Mouse (Mus musculus): ENCODE results near the gene Ppox. TPM values are rescaled to one million over a fixed set of nuclear protein-coding genes. Genes with fewer than 3 reads are reported as not detected.
A peak's percentile ranks its signal among the peaks of the same experiment; 100 is the strongest.
"Not testable (repeated sequence)": the region's sequence is repeated elsewhere in the genome, so short reads cannot be mapped to it uniquely, and the experiment has no call there.

Ppox gene
- polyA plus RNA-seq (2015; fragmentation: Nextera tagmentation; extraction: Ambion mirVana) = 46.5 and 53.1 TPM in 2 replicates

DNA sequence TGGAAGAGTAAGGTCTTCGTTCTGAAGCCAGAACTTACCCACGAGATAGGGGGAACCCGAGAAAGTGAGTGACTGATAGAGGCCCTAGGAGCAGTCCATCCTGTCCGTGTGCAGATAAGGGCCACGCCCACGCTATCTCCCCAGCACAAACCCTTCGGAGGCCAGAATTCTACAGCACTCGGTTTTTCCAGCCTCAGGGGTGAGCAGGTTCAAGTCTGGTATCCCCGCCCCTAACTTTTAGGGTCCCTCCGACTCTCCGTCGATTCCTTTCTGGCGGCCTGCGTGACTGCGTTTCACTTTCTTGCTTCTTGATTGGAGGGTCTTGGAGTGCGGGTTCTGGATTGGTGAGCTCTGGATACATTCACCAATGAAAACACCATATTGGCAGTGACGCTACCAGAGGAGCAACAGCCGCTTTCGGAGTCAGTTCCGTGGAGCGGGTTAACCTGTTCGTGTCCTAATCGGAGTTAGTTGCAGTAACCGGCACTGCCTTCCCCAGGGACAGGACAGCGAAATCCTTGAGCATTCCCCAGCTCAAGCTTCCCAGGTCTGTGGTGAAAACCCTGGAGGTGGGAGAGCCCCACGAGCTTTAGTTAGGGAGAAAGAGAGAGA lies at the start of gene Ppox:
TSS of gene Ppox (minus strand) at position 271 of the 612 bp plus-strand sequence.
- Histone ChIP-seq H3K4me2 (replicated peaks) (peak within 1 kb of the TSS; percentile 80), H3K4me3 (peak within 1 kb of the TSS; percentile 55), H3K9me3 (no peaks in the 10 kb centered on the region), H3K36me3 (peaks cover 43% of the 10 kb centered on the region), H3K27ac (replicated peaks) (peak within 1 kb of the TSS; percentile 79), H3K9ac (replicated peaks) (peak within 1 kb of the TSS; percentile 60), H3K4me1 (peaks cover 34% of the 10 kb centered on the region), H3K27me3 (no peaks in the 10 kb centered on the region)
- 0% methylated on average over 26 of the region's 26 CpGs for WGBS
- peak; percentile 99 for ATAC-seq (replicated peaks)

DNA sequence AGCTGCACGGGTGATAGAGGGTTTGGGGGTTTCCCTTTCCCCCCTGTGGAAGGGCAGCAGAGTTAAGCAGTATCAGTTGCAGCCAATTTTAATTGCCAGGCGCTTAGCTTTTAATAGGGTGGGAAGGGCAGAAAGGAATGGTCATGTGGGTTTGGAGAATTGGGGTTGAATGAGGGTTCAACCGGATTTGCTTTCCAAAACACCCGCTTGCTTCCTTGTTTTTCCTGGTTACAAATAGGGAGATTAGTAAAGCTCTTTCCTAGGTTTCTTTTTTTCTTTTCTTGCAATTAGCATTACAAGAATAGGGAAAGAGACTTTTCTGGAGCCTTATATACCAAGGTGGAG lies 49.2 kb upstream of the Ppox start:
- peak overlapping the region; percentile 95 for H3K4me3 ChIP-seq
- H3K36me3 ChIP-seq = peaks cover 5% of the 10 kb centered on the region; the same call in 1 of the 2 replicates
- peak overlapping the region; percentile 97 for H3K9ac ChIP-seq (replicated peaks)
- peak overlapping the region; percentile 99 for H3K27ac ChIP-seq (replicated peaks)
- no peaks in the 10 kb centered on the region for H3K9me3 ChIP-seq
- 0% methylated on average over 4 of the region's 4 CpGs for WGBS
- H3K4me1 ChIP-seq = peaks cover 56% of the 10 kb centered on the region
- peak overlapping the region; percentile 82 for H3K4me2 ChIP-seq (replicated peaks)
- no peaks in the 10 kb centered on the region for H3K27me3 ChIP-seq
- ATAC-seq (replicated peaks) = no peak

DNA sequence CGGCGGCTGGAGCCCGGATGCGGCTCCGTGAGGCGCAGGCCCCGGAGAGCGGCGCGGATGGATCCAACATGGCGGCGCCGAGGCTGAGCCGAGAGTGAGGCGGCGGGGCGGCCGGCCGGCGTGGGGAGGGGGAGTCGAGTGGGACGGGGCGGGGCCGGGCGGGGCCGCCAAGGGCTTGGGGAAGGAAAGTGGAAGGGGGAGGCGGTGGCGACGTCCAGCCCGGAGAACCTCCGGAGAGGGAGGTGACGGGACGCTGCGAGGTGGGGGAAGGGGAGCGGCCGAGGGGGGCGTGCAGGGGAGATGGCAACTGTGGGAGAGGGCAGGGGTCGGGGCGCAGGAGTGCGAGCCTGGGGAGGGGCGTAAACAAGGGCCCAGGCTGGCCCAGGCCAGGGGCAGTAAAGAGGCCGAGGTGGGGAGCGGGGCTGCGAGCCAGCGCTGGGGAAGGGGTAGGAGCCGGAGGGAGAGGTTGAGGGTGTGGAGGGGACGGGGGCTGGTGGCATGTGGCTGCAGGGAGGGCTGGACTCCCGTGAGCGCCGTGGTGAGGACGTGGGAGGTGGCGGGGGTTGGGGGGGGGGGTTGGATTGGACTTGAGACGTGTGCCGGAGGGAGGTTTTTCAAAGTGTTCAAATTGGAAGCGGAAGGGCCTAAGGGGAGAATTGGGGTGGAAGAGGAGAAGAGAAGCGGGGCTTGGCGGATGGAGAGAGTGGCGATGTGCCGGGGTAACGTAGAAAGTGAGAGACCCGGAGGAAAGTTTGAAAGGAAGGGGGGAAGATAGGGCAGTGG lies 48.6 kb upstream of the Ppox start:
- peak overlapping the region; percentile 95 for H3K4me3 ChIP-seq
- H3K27me3 ChIP-seq = no peaks in the 10 kb centered on the region
- peaks cover 56% of the 10 kb centered on the region for H3K4me1 ChIP-seq
- ATAC-seq (replicated peaks) = peak; percentile 87
- H3K27ac ChIP-seq (replicated peaks) = peak overlapping the region; percentile 99
- peaks cover 8% of the 10 kb centered on the region; the same call in 1 of the 2 replicates for H3K36me3 ChIP-seq
- peak overlapping the region; percentile 82 for H3K4me2 ChIP-seq (replicated peaks)
- peak overlapping the region; percentile 97 for H3K9ac ChIP-seq (replicated peaks)
- no peaks in the 10 kb centered on the region for H3K9me3 ChIP-seq
- WGBS = 2% methylated on average over 45 of the region's 61 CpGs

DNA sequence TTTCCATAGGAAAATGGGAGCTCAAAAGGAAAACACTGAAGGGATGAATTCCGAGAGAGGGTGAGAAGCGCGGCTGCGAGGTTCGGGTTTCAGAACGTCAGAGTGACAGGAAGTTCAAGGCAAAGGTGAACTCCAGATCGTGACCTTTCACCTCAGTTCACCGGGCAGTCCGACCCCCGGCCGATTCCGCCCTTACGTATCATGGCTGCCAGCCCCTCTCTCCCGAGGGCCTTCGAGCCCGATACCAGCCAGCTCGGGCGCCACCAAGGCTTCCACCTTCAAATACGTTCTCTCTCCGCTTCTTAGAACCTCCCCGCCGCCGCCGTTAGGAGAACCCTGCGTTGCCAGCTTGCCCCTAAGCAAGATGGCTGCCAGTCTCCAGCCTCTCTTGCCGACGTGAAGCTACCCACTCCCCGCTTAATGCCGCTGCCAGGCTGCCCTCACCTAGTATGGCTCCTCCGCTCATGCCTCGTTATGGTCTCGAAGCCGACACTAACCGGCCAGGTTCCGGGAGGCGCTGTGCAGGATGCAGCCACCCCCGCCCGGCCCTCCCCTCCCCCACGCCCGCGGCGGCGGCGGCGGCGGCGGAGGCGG lies 48.0 kb upstream of the Ppox start, which contains the start of gene Dedd:
TSS of gene Dedd (plus strand) at position 307 of the 594 bp plus-strand sequence.
- 0% methylated on average over 42 of the region's 48 CpGs for WGBS
- peaks cover 55% of the 10 kb centered on the region for H3K4me1 ChIP-seq
- H3K27ac ChIP-seq (replicated peaks) = peak within 1 kb of the TSS; percentile 99
- peaks cover 8% of the 10 kb centered on the region; the same call in 1 of the 2 replicates for H3K36me3 ChIP-seq
- H3K4me3 ChIP-seq = peak within 1 kb of the TSS; percentile 95
- H3K4me2 ChIP-seq (replicated peaks) = peak within 1 kb of the TSS; percentile 82
- H3K9ac ChIP-seq (replicated peaks) = peak within 1 kb of the TSS; percentile 97
- no peaks in the 10 kb centered on the region for H3K9me3 ChIP-seq
- peak; percentile 98 for ATAC-seq (replicated peaks)
- no peaks in the 10 kb centered on the region for H3K27me3 ChIP-seq

DNA sequence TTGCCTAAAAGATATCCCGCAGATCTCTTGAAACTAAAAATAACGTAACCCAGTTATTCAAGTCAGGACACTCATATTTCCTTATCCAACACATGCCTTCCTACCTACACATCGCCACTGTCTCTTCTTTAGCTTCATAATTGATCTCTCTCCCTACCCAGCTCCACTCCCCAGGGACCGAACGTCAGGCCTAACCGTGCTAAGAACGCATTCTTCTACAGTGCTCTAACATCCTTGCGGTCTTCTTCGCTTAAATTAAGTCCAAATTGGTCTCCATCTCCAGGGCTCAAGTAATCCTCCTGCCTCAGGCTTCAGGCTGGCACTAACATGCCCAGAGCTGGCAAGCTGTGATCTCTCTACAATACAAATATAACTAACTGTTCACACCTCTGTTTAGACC lies 47.3 kb upstream of the Ppox start:
- no peak for ATAC-seq (replicated peaks)

DNA sequence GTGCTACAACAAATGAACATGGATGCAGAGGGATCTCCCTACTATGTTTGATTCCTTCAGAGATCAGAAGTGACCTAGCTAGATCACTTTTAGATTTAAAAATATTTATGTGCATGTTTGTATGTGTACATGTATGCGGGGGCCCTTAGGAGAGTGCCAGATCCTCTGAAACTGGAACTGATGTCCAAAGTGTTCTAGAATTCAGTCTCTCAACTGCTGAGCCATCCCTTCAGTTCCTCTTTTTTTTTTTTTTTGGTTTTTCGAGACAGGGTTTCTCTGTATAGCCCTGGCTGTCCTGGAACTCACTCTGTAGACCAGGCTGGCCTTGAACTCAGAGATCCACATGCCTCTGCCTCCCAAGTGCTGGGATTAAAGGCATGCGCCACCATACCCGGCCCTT lies 45.6 kb upstream of the Ppox start:
- H3K36me3 ChIP-seq; H3K4me2 ChIP-seq (replicated peaks); H3K9ac ChIP-seq (replicated peaks); ATAC-seq (replicated peaks); H3K4me3 ChIP-seq; H3K27ac ChIP-seq (replicated peaks); H3K27me3 ChIP-seq; H3K9me3 ChIP-seq: not testable (repeated sequence)
- whole genome bisulfite sequencing = 89% methylated on average over 4 of the region's 4 CpGs
- peaks cover 39% of the 10 kb centered on the region for H3K4me1 ChIP-seq

More for the DNA sequence above, 47.3 kb upstream of the Ppox start:
- no peaks in the 10 kb centered on the region for H3K9me3 ChIP-seq
- H3K4me1 ChIP-seq = peaks cover 48% of the 10 kb centered on the region
- WGBS = 37% methylated on average over 9 of the region's 9 CpGs
- peak overlapping the region; percentile 95 for H3K4me3 ChIP-seq
- peaks cover 8% of the 10 kb centered on the region; the same call in 1 of the 2 replicates for H3K36me3 ChIP-seq
- H3K27me3 ChIP-seq = no peaks in the 10 kb centered on the region
- peak overlapping the region; percentile 56 for H3K4me2 ChIP-seq (replicated peaks)
- peak overlapping the region; percentile 97 for H3K9ac ChIP-seq (replicated peaks)
- peak overlapping the region; percentile 99 for H3K27ac ChIP-seq (replicated peaks)

DNA sequence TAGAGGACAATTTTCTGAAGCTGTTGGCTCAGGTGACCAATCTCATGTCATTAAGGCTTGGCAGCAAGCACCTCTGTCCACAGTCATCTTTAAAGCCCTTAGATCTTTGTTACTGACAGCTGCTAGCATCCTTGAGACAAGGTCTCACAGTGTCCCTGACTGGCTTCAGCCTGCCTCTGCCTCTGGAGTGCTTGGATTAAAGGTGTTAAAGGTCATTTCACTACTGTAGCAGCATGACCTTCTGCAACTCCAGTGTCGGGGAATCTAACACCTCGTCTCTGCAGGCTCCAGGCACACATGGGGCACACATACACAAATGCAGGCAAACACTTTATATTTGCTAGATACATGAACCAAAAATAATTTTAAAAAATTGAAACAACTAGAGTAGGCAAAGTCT lies 44.6 kb upstream of the Ppox start:
- WGBS = 90% methylated on average over 2 of the region's 2 CpGs
- Histone ChIP-seq H3K4me3 (no peak overlapping the region), H3K4me1 (peaks cover 29% of the 10 kb centered on the region), H3K27me3 (no peaks in the 10 kb centered on the region), H3K9me3 (no peaks in the 10 kb centered on the region), H3K27ac (replicated peaks) (no peak overlapping the region), H3K4me2 (replicated peaks) (no peak overlapping the region), H3K36me3 (0 out of 2 replicates have a peak, but pooled peaks cover 3% of the 10 kb centered on the region), H3K9ac (replicated peaks) (no peak overlapping the region)
- ATAC-seq (replicated peaks) = no peak

DNA sequence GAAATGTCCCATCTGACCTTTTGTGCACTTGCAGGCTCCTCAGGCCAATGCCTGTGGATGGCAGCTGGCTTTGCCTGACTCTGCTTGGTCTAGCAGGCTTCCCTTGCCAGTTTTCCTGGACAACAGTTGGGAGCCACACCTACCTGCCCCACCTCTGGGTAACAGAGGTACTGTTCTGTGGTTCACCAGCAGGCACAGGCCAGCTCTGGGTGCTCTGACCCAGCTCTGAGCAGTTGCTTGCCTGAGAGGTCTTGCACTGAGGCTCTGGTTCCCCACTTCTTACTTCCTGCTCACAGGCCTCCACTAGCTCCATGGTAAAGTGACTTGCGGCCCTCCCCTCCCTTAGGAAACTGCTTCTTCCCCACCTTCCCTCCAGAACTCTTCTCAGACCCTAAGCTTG lies 41.0 kb upstream of the Ppox start:
- Histone ChIP-seq H3K9me3 (no peaks in the 10 kb centered on the region), H3K27me3 (no peaks in the 10 kb centered on the region), H3K27ac (replicated peaks) (no peak overlapping the region), H3K9ac (replicated peaks) (no peak overlapping the region), H3K36me3 (0 out of 2 replicates have a peak, but pooled peaks cover 3% of the 10 kb centered on the region), H3K4me3 (no peak overlapping the region), H3K4me2 (replicated peaks) (no peak overlapping the region), H3K4me1 (peaks cover 10% of the 10 kb centered on the region)
- 79% methylated on average over 1 of the region's 1 CpGs for WGBS
- ATAC-seq (replicated peaks) = no peak

DNA sequence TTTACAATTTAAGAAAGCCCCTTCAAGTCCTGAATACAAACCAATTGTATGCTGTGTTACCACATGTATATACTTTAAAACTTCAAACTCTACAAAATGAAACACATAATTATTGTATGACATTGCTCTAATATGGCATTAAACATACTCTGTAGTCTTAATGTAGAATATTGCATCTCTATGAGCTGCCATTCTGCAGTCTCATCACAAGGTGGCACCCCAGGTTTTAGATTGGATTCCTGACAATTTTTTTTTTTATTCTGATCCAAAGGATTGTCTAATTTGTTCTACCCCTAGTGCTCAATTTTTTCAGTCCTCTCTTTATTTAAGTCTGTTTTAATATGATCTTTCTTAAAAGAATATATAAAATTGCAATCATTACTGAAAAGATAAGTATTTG lies 40.4 kb upstream of the Ppox start:
- Histone ChIP-seq H3K9me3 (no peaks in the 10 kb centered on the region), H3K4me3 (no peak overlapping the region), H3K27ac (replicated peaks) (no peak overlapping the region), H3K4me2 (replicated peaks) (no peak overlapping the region), H3K27me3 (no peaks in the 10 kb centered on the region), H3K36me3 (0 out of 2 replicates have a peak, but pooled peaks cover 3% of the 10 kb centered on the region), H3K9ac (replicated peaks) (no peak overlapping the region), H3K4me1 (peaks cover 6% of the 10 kb centered on the region)
- no peak for ATAC-seq (replicated peaks)

DNA sequence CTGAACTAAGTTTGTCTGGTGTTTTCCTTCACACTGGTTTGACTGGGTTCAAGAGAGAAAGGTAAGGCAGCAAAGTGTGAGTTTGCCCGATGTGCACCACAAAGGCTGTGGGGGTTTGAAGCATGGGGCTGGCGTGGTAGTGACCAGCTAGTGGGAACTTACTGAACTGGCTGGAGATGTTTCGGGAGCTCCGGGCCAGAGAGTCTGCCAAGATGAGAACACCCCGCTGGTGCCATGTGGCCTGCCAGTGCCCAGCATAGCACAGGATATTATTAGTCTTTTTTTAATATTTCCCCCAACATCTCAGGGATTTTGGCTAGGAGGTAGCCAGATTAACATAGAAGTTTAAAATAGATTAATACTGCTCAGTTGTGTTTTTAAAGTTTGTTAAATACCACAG lies 39.2 kb upstream of the Ppox start:
- no peak overlapping the region for H3K4me2 ChIP-seq (replicated peaks)
- no peaks in the 10 kb centered on the region for H3K4me1 ChIP-seq
- no peak for ATAC-seq (replicated peaks)
- no peak overlapping the region for H3K27ac ChIP-seq (replicated peaks)
- no peaks in the 10 kb centered on the region for H3K9me3 ChIP-seq
- H3K36me3 ChIP-seq = 0 out of 2 replicates have a peak, but pooled peaks cover 3% of the 10 kb centered on the region
- no peak overlapping the region for H3K9ac ChIP-seq (replicated peaks)
- no peak overlapping the region for H3K4me3 ChIP-seq
- no peaks in the 10 kb centered on the region for H3K27me3 ChIP-seq
- whole genome bisulfite sequencing = 12% methylated on average over 5 of the region's 5 CpGs

DNA sequence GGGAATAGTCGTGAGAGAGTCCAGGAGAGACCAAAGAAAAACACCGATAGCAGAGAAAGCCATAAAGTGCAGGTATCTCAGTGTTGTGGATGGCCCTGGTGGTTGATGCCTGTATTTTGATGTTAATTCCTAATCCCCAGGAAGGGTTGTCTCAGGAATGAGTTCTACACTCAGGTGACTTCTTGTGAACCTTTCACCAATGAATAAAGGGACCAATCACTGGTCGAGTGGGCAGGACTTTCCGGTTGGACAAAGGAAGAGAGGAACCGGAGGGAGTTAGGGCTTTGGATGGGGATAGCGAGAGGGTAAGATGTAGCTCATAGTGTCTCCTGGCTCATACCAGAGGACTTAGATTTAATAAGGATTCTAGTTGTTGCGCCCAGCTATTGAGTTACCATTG lies 38.8 kb upstream of the Ppox start:
- ATAC-seq (replicated peaks) = no peak
- H3K9ac ChIP-seq (replicated peaks) = no peak overlapping the region
- WGBS = 9% methylated on average over 7 of the region's 7 CpGs
- H3K4me3 ChIP-seq = no peak overlapping the region
- no peaks in the 10 kb centered on the region for H3K4me1 ChIP-seq
- H3K9me3 ChIP-seq = no peaks in the 10 kb centered on the region
- H3K27ac ChIP-seq (replicated peaks) = no peak overlapping the region
- H3K36me3 ChIP-seq = no peaks in the 10 kb centered on the region
- no peak overlapping the region for H3K4me2 ChIP-seq (replicated peaks)
- H3K27me3 ChIP-seq = no peaks in the 10 kb centered on the region

DNA sequence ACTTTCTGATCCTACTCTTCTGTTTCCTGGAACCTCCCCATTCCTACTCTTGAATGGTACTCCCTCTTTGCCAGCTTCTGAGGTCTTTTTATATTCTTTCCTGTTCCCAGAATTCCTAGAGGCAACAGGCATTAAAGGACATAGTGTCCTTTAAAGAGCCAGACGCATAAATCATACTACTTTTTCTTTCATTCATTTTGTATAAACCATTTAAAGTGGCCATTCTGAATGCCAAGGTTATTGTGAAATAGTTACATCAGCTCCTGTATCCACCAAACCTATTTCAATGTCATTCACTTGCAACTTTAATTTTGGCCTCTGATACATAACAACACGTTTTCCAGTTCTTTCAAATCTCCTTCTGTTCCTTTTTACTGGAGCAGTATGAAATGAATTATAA lies 28.3 kb upstream of the Ppox start:
- H3K4me1 ChIP-seq = no peaks in the 10 kb centered on the region
- H3K9ac ChIP-seq (replicated peaks) = no peak overlapping the region
- ATAC-seq (replicated peaks) = no peak
- H3K27ac ChIP-seq (replicated peaks) = no peak overlapping the region
- no peak overlapping the region for H3K4me3 ChIP-seq
- WGBS = 78% methylated on average over 2 of the region's 2 CpGs
- no peak overlapping the region for H3K4me2 ChIP-seq (replicated peaks)
- H3K36me3 ChIP-seq = no peaks in the 10 kb centered on the region
- H3K27me3 ChIP-seq = no peaks in the 10 kb centered on the region
- no peaks in the 10 kb centered on the region for H3K9me3 ChIP-seq

Data from forebrain, embryonic 15.5 days (tissue).